Mouse (Mus musculus): ENCODE results near the gene Piezo1.
"Not testable (repeated sequence)": the region's sequence is repeated elsewhere in the genome, so short reads cannot be mapped to it uniquely, and the experiment has no call there.

The Piezo1 gene

DNA sequence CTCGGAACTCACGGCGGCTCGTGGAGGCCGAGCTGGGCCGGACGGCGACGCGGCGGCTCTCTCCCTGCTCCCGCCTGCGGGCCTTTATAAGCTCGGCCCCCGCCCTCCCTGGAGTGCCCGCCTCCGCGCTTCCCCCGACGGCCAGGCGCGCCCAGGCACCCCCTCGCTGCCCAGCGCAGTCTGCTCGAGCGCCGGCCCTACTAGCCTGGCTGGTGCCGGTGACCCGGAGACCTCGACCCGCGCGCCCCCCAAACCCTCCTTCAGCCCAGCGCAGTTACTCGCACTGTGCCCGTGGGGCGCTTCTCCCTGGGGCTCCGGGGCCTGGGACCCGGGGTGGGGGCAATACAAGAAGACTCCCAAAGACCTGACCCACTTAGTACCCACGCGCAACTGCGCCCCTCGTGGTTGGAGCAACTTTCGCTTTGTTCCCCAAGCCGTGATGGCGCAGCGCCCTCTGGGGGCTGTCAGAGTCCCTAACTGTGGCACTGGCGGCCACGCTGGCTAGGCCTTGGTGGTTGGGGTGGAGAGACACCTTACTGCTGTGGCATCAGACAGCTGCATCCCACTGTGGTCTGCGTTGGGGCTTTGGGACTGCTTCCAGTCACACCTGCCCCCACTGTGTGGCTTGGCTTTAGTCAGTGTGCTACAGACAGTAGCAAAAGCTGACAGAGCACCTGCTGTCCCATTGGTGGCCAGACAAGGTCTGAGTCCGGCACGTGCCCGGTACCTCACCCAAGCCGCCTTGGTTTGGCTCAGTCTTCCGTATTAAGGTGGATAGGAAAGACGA is at the start of gene Piezo1:
TSS of gene Piezo1 (minus strand) at position 65 of the 787 bp plus-strand sequence.
- peak; percentile 96 for DNase-seq

DNA sequence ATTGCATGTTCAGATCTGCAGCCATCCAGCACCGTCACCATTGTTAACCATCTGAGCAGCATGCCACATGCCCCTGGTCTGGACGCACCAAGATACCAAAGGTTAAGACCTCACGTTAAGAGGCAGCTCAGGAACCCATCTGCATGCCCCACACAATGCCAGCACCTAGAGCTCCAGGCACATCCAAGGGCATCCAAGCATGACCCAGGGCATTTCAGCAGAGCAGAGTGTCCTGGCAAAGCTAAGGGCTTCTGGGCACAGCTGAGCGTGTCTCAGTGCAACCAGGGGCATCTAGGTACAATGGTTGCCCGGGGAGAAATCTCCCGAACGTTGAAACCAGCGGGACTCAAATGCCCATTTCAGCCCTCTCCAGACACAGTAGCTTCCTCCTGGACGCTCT is 49.5 kb upstream of the Piezo1 start:
- DNase-seq: no peak

DNA sequence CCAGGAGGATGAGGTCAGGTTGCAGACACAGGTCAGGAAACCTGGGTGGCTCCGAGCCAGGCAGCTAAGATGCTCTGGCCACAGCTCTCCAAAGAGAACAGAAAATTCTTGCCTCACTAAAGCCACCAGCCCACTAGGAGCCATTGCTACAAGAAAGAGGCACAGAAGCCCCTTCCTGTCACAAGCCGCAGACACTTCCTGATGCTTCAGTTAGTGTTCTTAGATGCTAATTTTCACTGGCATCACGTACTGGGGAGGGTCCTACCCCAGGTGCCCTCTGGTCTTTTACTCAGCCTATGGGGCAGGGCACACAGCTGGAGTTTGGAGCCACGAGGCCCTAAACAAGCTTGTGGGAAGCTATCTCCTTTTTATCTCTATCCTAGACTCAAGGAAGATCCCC is 44.9 kb upstream of the Piezo1 start:
- no peak for DNase-seq

- no peak for DNase-seq
Observed at GRCm38 (mm10) chr8:122593783-122594507, 42.8 kb upstream of the Piezo1 start.

DNA sequence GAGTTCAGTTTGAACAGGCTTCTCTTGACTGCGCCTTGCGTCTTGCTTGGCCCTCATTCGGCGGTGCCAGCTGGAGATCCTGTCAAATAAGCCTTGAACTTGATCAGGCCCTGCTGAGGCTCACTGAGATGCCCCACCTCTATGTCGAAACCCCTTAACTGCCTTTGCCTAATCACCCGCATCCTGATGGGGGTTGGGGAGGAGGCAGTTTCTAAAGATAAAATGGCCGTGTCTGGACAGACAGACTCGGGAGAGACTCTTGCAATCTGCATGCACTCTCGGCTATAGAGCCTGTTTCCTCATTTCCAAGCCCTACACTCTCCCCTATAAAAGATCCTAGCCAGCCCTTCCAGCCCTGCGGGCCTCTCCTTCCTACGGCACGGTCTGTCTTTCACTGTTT is 42.1 kb upstream of the Piezo1 start:
- no peak for DNase-seq

GRCm38 (mm10) chr8:122586749-122587148 is 35.6 kb upstream of the Piezo1 start:
- DNase-seq: no peak

- no peak for DNase-seq
Observed at GRCm38 (mm10) chr8:122586171-122586570, 35.0 kb upstream of the Piezo1 start.

DNA sequence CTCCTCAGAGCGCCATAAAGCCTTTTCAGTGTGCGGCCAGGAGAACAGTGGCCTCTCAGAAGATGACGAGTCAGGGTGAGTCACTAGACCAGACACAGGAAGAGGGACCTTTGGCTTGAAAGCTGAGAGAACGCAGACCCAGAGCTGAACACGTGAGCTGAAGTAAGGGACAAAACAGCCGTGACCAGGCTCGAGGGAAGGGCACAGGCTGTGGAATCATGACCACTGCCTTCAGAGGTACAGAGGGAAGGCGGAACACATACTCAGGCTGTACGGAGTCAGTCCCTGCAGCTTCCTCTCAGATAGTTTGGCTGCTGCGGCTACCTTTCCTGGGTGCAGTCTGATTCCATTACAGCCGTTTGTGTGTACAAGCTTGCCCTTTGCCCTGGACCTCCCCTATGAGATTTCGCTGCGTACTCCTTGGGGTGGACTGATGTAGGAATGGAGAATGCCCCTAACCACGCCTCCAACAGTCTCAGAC is 34.3 kb upstream of the Piezo1 start:
- no peak for DNase-seq

GRCm38 (mm10) chr8:122584981-122585380 is 33.9 kb upstream of the Piezo1 start:
- DNase-seq: no peak

DNA sequence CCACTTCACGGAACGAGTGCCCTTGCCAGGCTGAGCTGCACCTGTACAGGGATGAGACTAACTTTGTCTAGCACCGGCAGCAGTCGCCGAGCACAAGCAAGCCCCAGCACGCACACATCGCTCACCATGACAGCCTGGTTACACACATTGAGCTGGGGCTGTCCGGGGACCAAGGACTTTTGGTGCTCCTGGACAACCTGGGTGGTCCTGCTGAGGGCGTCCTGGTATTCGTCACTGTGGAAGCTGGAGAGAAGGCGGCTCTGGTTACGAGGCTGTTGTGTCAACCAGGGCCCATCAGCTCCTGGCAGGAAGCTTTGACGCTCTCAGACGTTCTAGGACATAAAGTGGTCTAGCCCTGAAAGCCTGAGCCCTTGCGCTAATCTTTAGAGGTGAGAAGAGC is 29.8 kb upstream of the Piezo1 start:
- no peak for DNase-seq

DNA sequence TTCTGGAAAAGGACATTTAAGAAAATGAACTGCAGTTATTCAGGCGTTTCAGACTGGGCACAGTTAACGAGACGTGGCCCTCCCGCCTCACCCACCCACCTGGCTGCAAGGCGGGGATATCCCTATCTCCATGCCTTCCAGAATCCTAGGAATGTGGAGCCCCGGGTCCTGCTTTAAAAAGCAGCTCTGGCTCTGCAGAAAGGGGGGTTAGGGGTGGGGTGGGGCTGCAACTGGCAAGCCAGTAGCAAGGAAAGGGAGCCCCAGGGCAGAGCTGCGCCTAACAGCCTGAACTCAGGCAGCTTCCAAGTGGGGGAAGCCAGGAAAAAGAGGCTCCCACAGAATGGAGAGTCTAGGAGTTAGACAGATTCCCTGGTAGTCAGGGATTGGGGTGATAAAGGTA is 28.1 kb upstream of the Piezo1 start:
- DNase-seq: no peak

- no peak for DNase-seq
Observed at GRCm38 (mm10) chr8:122577116-122577515, 26.0 kb upstream of the Piezo1 start.

DNA sequence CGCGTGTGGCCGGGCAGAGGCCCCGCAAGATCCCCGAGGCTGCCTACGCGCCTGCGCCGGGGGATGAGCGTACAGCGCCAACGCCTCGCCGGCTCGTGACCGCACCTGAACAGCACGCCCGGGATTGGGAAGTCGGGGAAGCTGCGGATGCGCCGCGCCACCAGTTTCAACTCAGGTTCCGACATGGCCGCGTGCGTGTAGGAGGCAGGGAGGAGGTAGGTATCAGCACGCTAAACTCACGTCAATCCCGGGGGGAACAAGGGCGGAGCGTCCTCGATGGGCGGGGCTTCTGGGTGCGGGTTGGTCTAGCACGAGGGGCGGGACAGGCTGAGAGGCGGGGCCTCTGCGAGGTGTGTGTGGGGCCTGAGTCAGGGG is 25.5 kb upstream of the Piezo1 start, which contains the start of gene Aprt:
TSS of gene Aprt (minus strand) at position 262 of the 375 bp plus-strand sequence.
- DNase-seq: peak; percentile 97

DNA sequence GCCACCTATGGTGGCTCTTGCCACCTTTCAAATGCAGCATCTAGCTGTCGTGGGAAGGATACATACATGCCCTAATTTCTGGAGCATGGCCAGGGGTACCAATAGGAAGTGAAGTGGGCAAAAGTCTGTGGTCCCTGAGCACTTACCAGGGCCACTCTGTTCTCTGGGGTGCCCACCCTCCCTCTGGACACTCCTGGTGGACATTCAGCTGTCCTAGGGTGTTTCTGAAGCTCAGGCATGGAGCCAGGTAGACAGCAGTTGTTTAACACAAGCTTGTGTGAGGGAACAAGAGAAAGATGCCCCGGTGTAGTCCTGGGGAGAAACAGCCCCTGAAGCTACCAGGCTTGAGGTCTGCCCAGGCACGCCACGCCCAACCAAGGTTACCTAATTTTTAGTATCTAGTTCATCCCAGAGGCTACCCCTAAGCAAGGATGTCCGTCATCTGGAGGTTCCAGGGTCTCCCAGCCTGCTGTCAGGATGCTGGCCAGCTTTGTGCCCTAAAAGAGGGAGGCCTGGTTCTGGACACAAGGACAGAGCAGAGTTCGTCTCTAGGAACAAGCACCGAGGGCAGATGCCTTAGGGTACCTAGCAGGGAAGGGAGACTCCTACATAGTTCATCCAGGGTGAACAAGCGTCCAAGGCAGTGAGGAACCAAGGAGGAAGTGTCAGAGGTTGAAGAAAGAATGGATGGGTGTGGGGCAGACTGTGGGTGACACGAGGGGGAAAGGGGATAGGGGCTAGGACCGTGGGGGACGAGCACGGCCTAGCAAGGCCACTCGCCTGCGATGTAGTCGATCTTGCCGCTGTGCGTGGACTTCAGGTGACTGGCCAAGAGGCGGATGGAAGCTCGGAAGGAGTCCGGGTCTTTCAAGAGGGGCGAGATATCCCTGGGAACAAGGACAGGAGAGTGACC is 24.9 kb upstream of the Piezo1 start:
- no peak for DNase-seq

- no peak for DNase-seq
Observed at GRCm38 (mm10) chr8:122575286-122575685, 24.2 kb upstream of the Piezo1 start.

DNA sequence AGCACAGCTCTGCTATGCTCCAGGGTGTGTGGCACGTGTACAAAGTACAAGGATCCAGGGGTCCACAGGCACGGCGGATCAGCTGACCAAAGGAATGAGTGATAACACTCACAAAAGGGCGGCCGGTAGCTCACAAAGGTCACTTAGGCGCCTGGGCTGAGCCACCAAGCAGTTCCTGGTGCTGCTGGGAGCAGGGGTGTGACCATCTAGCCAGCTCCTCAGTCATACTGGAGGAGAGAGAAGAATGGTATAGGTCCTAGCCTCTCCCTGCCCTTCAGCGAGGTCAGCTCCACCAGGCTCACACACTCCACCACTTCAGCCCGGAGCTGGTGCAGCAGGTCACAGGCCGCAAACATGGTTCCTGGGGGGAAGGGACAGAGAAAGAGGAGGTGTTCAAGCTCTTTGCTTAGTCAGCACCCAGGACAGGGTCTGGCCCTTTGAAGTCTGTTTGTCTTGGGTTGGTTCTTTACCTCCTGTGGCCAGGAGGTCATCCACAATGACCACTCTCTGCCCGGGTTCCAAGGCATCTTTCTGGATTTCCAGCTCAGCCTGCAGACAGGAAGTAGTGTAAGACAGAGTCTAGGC is 23.6 kb upstream of the Piezo1 start:
- no peak for DNase-seq

DNA sequence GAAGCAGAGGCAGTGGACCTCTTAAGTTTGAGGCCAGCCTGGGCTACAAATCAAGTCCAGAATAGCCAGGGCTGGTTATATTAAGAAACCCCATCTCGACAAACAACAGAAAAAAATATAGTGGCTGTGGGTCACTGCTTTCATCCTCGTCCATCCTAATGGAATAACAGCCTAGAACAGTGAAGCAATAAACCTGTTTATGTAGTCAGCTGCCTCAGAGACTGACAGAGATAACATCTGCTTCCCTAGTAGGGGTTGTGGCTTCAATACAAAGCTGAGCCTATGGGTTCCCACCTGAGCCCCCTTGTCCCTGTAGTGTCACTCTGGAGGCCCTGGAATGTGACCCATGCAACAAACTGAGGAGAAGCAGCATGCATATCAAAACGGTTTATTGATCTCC is 23.1 kb upstream of the Piezo1 start:
- DNase-seq: no peak

GRCm38 (mm10) chr8:122573577-122573976 is 22.4 kb upstream of the Piezo1 start:
- no peak for DNase-seq

GRCm38 (mm10) chr8:122573176-122573575 is 22.0 kb upstream of the Piezo1 start:
- DNase-seq: not testable (repeated sequence)

- DNase-seq: no peak
Observed at GRCm38 (mm10) chr8:122572751-122573150, 21.6 kb upstream of the Piezo1 start.

DNA sequence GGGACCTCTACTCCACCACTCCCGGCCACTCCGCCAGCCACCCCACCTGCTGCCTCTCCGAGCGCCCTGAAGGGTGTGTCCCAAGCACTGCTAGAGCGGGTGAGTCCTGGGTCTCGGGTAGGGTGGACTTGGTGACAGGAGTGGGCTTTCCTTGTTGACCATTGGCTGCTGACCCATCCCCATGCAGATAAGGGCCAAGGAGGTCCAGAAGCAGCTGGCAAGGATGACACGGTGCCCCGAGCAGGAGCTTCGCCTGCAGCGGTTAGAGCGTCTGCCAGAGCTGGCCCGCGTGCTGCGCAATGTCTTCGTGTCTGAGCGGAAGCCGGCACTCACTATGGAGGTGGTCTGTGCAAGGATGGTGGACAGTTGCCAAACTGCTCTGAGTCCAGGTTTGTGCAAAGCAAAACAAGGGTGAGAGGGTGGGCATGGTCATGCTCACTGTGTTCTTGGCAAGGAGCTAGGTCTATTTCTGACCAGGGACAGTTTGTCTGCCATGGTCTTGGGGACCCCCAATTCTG is 20.7 kb upstream of the Piezo1 start:
- no peak for DNase-seq

GRCm38 (mm10) chr8:122571153-122571552 is 20.0 kb upstream of the Piezo1 start:
- no peak for DNase-seq
